Mouse (Mus musculus) thymus, adult 2 months (tissue): ENCODE data around the gene Gm49342.
"Not testable (repeated sequence)": the region's sequence is repeated elsewhere in the genome, so short reads cannot be mapped to it uniquely, and the experiment has no call there.

Experiments
- CTCF ChIP-seq: fragments of 200-500 bp; IDR thresholded peaks from 2 replicates; pipeline ENCODE4 v1.5.1; 2012; ENCODE audit warnings: mild to moderate bottlenecking, control low read depth, low read length, moderate library complexity, borderline replicate concordance; ENCODE audit not compliant: control insufficient read depth, poor library complexity, insufficient read depth; ENCODE audit errors: extremely low read depth
- POLR2A ChIP-seq: fragments of 200-500 bp; IDR thresholded peaks from 2 replicates; pipeline ENCODE4 v1.6.1; 2012; ENCODE audit warnings: mild to moderate bottlenecking, low read length, control low read depth, moderate library complexity; ENCODE audit not compliant: control insufficient read depth, poor library complexity, insufficient read depth; ENCODE audit errors: extremely low read depth

DNA sequence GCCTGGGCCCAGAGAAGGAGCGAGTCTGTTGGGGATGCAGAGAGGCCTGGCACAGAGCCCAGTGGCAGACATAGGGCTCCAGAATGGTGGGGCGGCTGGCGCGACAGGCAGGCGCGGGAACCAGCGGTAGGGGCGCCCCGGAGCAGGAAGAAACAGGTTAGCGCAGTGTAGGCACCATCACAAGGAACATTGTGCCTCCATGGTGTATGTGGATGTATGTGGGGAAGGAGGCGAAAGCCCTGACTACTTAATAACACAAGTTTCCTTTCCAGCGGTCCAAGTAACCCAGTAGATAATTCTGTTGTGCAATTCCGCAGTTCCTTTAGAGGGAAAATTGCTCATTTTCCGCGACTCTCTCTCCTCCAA is 334 bp downstream of the Gm49342 start:
- not testable (repeated sequence) for TF ChIP-seq CTCF, POLR2A
